ENCODE assay signal across 13 mouse cellular contexts in genomic region chr7:125554456-125555114, GRCm38 (mm10). TPM values are rescaled to one million over a fixed set of nuclear protein-coding genes. Genes with fewer than 3 reads are reported as not detected.
DNase-seq lines count a peak whose midpoint lies in the region; ATAC-seq and TF ChIP-seq lines count a peak whose summit lies in the region.
"Had no signal": no experiment of that assay in that cellular context is flagged by ENCODE, and none has a peak within 500 bp of the region (broad histone marks: within the 10 kb centered on the region; RNA-seq: fewer than 3 reads in every experiment).

No protein-coding gene starts in this region.

- no peaks in the 10 kb centered on the region for H3K9me3 ChIP-seq in forebrain, embryonic 11.5 days (ENCODE audit: control insufficient read depth, low read length)
- no peaks in the 10 kb centered on the region for H3K9me3 ChIP-seq in forebrain, embryonic 10.5 days
- H3K9me3 ChIP-seq in lung, embryonic 14.5 days (ENCODE audit: low read depth, low read length): no peaks in the 10 kb centered on the region
- H3K9me3 ChIP-seq in stomach, embryonic 16.5 days (replicated peaks; ENCODE audit: control insufficient read depth, low read length): no peaks in the 10 kb centered on the region
- H3K9me3 ChIP-seq: midbrain, embryonic 10.5 days had no signal

- no peak overlapping the region for H3K9ac ChIP-seq in forebrain, embryonic 11.5 days (ENCODE audit: low read length)
- H3K9ac ChIP-seq in lung, embryonic 14.5 days: no peak overlapping the region
- H3K9ac ChIP-seq in stomach, embryonic 16.5 days (ENCODE audit: low read length): no peak overlapping the region

- H3K27ac ChIP-seq in forebrain, embryonic 11.5 days (ENCODE audit: low read depth, low read length): no peak overlapping the region
- no peak overlapping the region for H3K27ac ChIP-seq in forebrain, embryonic 10.5 days
- no peak overlapping the region for H3K27ac ChIP-seq in lung, embryonic 14.5 days (ENCODE audit: low read depth)
- no peak overlapping the region for H3K27ac ChIP-seq in stomach, embryonic 16.5 days (ENCODE audit: low read length)
- H3K27ac ChIP-seq: kidney, postnatal 0 days; left cerebral cortex, adult 2 months; midbrain, embryonic 10.5 days had no signal

- peaks cover 2% of the 10 kb centered on the region; the same call in 1 of the 2 replicates for H3K4me1 ChIP-seq in forebrain, embryonic 11.5 days (replicated peaks; ENCODE audit: control insufficient read depth, insufficient read depth, low read length)
- peaks cover 25% of the 10 kb centered on the region for H3K4me1 ChIP-seq in forebrain, embryonic 10.5 days
- 0 out of 2 replicates have a peak, but pooled peaks cover 4% of the 10 kb centered on the region for H3K4me1 ChIP-seq in lung, embryonic 14.5 days (ENCODE audit: insufficient read depth)
- H3K4me1 ChIP-seq in stomach, embryonic 16.5 days (ENCODE audit: control insufficient read depth, insufficient read depth, low read length): peaks cover 28% of the 10 kb centered on the region

- WGBS in forebrain, embryonic 11.5 days: 85% methylated on average over 9 of the region's 9 CpGs
- 90% methylated on average over 9 of the region's 9 CpGs for WGBS in forebrain, embryonic 10.5 days
- WGBS in lung, embryonic 14.5 days: 82% methylated on average over 9 of the region's 9 CpGs
- WGBS in stomach, embryonic 16.5 days: 80% methylated on average over 9 of the region's 9 CpGs

- ATAC-seq in forebrain, embryonic 11.5 days (replicated peaks; ENCODE audit: low FRiP score): no peak
- no peak for ATAC-seq in lung, embryonic 14.5 days (ENCODE audit: insufficient read depth)
- ATAC-seq in inflammation-experienced regulatory T-cells, adult 6 months: peak; percentile 31
- ATAC-seq in stomach, embryonic 16.5 days (ENCODE audit: insufficient read depth, low FRiP score): no peak

- no peak overlapping the region for H3K4me3 ChIP-seq in forebrain, embryonic 11.5 days (ENCODE audit: low read depth, low read length)
- H3K4me3 ChIP-seq in forebrain, embryonic 10.5 days: no peak overlapping the region
- H3K4me3 ChIP-seq in lung, embryonic 14.5 days (ENCODE audit: low read depth, low read length): no peak overlapping the region
- H3K4me3 ChIP-seq in stomach, embryonic 16.5 days (replicated peaks; ENCODE audit: low read length): no peak overlapping the region
- H3K4me3 ChIP-seq: left cerebral cortex, adult 2 months; midbrain, embryonic 10.5 days had no signal

- TF ChIP-seq CTCF in lung, embryonic 14.5 days (IDR thresholded peaks at IDR 0.05; ENCODE audit: low read depth): no peak

- H3K4me2 ChIP-seq in forebrain, embryonic 11.5 days (ENCODE audit: low read depth, low read length, severe bottlenecking): no peak overlapping the region
- peak overlapping the region; percentile 85 for H3K4me2 ChIP-seq in lung, embryonic 14.5 days
- 0 out of 2 replicates have a peak overlapping the region, but pooled peaks have one; percentile 88 for H3K4me2 ChIP-seq in stomach, embryonic 16.5 days (ENCODE audit: low read depth, low read length)

- H3K36me3 ChIP-seq in forebrain, embryonic 11.5 days (ENCODE audit: control insufficient read depth, insufficient read depth, low read length): no peaks in the 10 kb centered on the region
- no peaks in the 10 kb centered on the region for H3K36me3 ChIP-seq in forebrain, embryonic 10.5 days (replicated peaks)
- H3K36me3 ChIP-seq in lung, embryonic 14.5 days (ENCODE audit: insufficient read depth): no peaks in the 10 kb centered on the region
- H3K36me3 ChIP-seq in stomach, embryonic 16.5 days (ENCODE audit: control insufficient read depth, insufficient read depth, low read length): no peaks in the 10 kb centered on the region
- H3K36me3 ChIP-seq: midbrain, embryonic 10.5 days had no signal

- DNase-seq in forebrain, embryonic 11.5 days (ENCODE audit: low spot score): peak; percentile 43
- DNase-seq in forebrain, embryonic 10.5 days (ENCODE audit: extremely low spot score, low spot score): no peak
- no peak for DNase-seq in lung, embryonic 14.5 days
- no peak for DNase-seq in lung, postnatal 25 days (ENCODE audit: low spot score)
- DNase-seq in right cerebral cortex, adult 2 months (ENCODE audit: low spot score in 2 of 2): no peak
- no peak for DNase-seq in left cerebral cortex, adult 8-10 months (ENCODE audit: low spot score in 2 of 2)
- DNase-seq: cerebellum, postnatal 36 days had no signal

- peaks cover 10% of the 10 kb centered on the region; the same call in 1 of the 2 replicates for H3K27me3 ChIP-seq in forebrain, embryonic 11.5 days (ENCODE audit: control insufficient read depth, insufficient read depth, low read length)
- peaks cover 57% of the 10 kb centered on the region for H3K27me3 ChIP-seq in forebrain, embryonic 10.5 days (ENCODE audit: poor library complexity, severe bottlenecking)
- H3K27me3 ChIP-seq in lung, embryonic 14.5 days (ENCODE audit: insufficient read depth, low read length): 0 out of 2 replicates have a peak, but pooled peaks cover 3% of the 10 kb centered on the region
- H3K27me3 ChIP-seq in stomach, embryonic 16.5 days (ENCODE audit: control insufficient read depth, insufficient read depth, low read length): no peaks in the 10 kb centered on the region

RNA-seq across cellular contexts. Expression of gene Il4ra, which starts 2.7 kb away (rescaled TPM):
- polyA plus RNA-seq in forebrain, embryonic 11.5 days (2014; fragmentation: Nextera tagmentation; extraction: Ambion mirVana): 2.9 and 4.1 TPM in 2 replicates
- 2.9 and 4.0 TPM in 2 replicates for polyA plus RNA-seq in forebrain, embryonic 10.5 days (2016; fragmentation: Nextera tagmentation; extraction: Ambion mirVana)
- 11.3 and 12.6 TPM in 2 replicates for polyA plus RNA-seq in lung, embryonic 14.5 days (2014; fragmentation: Nextera tagmentation; extraction: Ambion mirVana)
- polyA plus RNA-seq in inflammation-experienced regulatory T-cells, adult 6 months (2017; shearing (Covaris generic)): 10 to 100 TPM; 37.9 to 62.8 (median 54.6) TPM
- 12.3 and 13.8 TPM in 2 replicates for polyA plus RNA-seq in stomach, embryonic 16.5 days (2015; fragmentation: Nextera tagmentation; extraction: Ambion mirVana)
- 10 to 100 TPM in 1 of 4 experiments, 1 to 10 TPM in 3; 5.2 to 10.1 (median 8.0) TPM for total RNA-seq in left cerebral cortex, adult 8-10 months (2022)

RNA-seq across cellular contexts. Expression of gene Il21r, which starts 48.6 kb away (rescaled TPM):
- polyA plus RNA-seq in forebrain, embryonic 11.5 days (2014; fragmentation: Nextera tagmentation; extraction: Ambion mirVana): 0.20 and 0.36 TPM in 2 replicates
- polyA plus RNA-seq in forebrain, embryonic 10.5 days (2016; fragmentation: Nextera tagmentation; extraction: Ambion mirVana): 0.25 and 0.42 TPM in 2 replicates
- 0.14 and 0.41 TPM in 2 replicates for polyA plus RNA-seq in lung, embryonic 14.5 days (2014; fragmentation: Nextera tagmentation; extraction: Ambion mirVana)
- polyA plus RNA-seq in inflammation-experienced regulatory T-cells, adult 6 months (2017; shearing (Covaris generic)): 10 to 100 TPM; 68.7 to 92.3 (median 73.8) TPM
- 0.45 and 0.70 TPM in 2 replicates for polyA plus RNA-seq in stomach, embryonic 16.5 days (2015; fragmentation: Nextera tagmentation; extraction: Ambion mirVana)
- total RNA-seq in left cerebral cortex, adult 8-10 months (2022): 1 to 10 TPM; 1.3 to 2.9 (median 2.1) TPM
- polyA plus RNA-seq: neural tube, embryonic 14.5 days had no signal

Comparison
In these comparisons a context has a peak if more than half of its experiments do, and no peak if none do; other contexts are left out.
1. RNA of gene Il21r, which starts 48.6 kb away (polyA plus RNA-seq): 68.7 to 92.3 TPM in inflammation-experienced regulatory T-cells, adult 6 months; 0.45 to 0.70 TPM in stomach, embryonic 16.5 days, 0.14 to 0.41 TPM in lung, embryonic 14.5 days, 0.25 to 0.42 TPM in forebrain, embryonic 10.5 days and 0.20 to 0.36 TPM in forebrain, embryonic 11.5 days; every median in the first group is over 10 times any median in the second.